Mouse (Mus musculus): ENCODE measurements around the gene 1500009C09Rik. TPM values are rescaled to one million over a fixed set of nuclear protein-coding genes. Genes with fewer than 3 reads are reported as not detected.

Gene 1500009C09Rik
- polyA plus RNA-seq, 1 experiment from 2014 or later, result 0.13 TPM

DNA sequence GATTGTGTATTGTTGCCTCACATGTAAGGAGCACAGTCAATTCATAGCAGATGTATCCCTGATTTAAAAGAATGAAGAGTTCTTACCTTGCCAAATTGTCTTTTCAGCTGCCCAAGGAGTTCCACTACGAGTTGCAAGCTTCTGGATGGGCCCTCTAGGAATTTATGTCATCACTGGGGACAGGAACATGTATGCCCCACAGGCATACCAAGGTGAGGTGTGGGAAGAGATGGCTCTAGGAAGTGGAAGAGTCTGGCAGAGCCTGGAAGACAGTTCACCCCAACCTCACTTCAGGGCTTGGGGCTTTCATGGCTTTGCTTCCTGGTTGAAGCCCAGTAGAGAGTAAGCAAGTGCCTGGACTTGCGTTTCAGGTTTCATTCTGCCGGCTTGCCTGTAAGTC is 56.2 kb downstream of the 1500009C09Rik start:
- no peaks in the 10 kb centered on the region for H3K27me3 ChIP-seq (replicated peaks)
- no peak overlapping the region for H3K9ac ChIP-seq
- no peak for ATAC-seq
- H3K4me2 ChIP-seq (replicated peaks), result no peak overlapping the region
- WGBS, result 49% methylated on average over 3 of the region's 3 CpGs
- no peaks in the 10 kb centered on the region for H3K36me3 ChIP-seq
- no peaks in the 10 kb centered on the region for H3K9me3 ChIP-seq
- H3K27ac ChIP-seq, result no peak overlapping the region
- no peak overlapping the region for H3K4me3 ChIP-seq (replicated peaks)
- H3K4me1 ChIP-seq (replicated peaks), result no peaks in the 10 kb centered on the region; the same call in 1 of the 2 replicates

Other genes starting within 250 kb of the 1500009C09Rik start
- 19.8 and 21.3 TPM in 2 replicates for gene Desi1, start 218.5 kb upstream of the 1500009C09Rik start, polyA plus RNA-seq (2015; fragmentation: Nextera tagmentation; extraction: Ambion mirVana)
- gene Snu13, start 204.8 kb upstream of the 1500009C09Rik start, polyA plus RNA-seq (2015; fragmentation: Nextera tagmentation; extraction: Ambion mirVana), result 256 and 273 TPM in 2 replicates
- gene 4930407I10Rik, start 193.2 kb upstream of the 1500009C09Rik start, polyA plus RNA-seq (2015; fragmentation: Nextera tagmentation; extraction: Ambion mirVana), result not detected in 2 replicates
- not detected in 2 replicates for gene Mei1, start 182.4 kb upstream of the 1500009C09Rik start, polyA plus RNA-seq (2015; fragmentation: Nextera tagmentation; extraction: Ambion mirVana)
- gene Ccdc134, start 124.5 kb upstream of the 1500009C09Rik start, polyA plus RNA-seq (2015; fragmentation: Nextera tagmentation; extraction: Ambion mirVana), result 12.0 and 12.6 TPM in 2 replicates
- 163 and 172 TPM in 2 replicates for gene Srebf2, start 105.2 kb upstream of the 1500009C09Rik start, polyA plus RNA-seq (2015; fragmentation: Nextera tagmentation; extraction: Ambion mirVana)
- 0.10 and 0.15 TPM in 2 replicates for gene Shisa8, start 39.6 kb upstream of the 1500009C09Rik start, polyA plus RNA-seq (2015; fragmentation: Nextera tagmentation; extraction: Ambion mirVana)
- 0.25 TPM in 1 of 2 replicates, not detected in the other for gene Tnfrsf13c, start 28.0 kb upstream of the 1500009C09Rik start, polyA plus RNA-seq (2015; fragmentation: Nextera tagmentation; extraction: Ambion mirVana)
- 46.0 and 49.1 TPM in 2 replicates for gene Cenpm, start 7.6 kb upstream of the 1500009C09Rik start, polyA plus RNA-seq (2015; fragmentation: Nextera tagmentation; extraction: Ambion mirVana)
- gene Sept3, start 22.5 kb downstream of the 1500009C09Rik start, polyA plus RNA-seq (2015; fragmentation: Nextera tagmentation; extraction: Ambion mirVana), result 8.6 and 10.2 TPM in 2 replicates
- gene Wbp2nl, start 46.6 kb downstream of the 1500009C09Rik start, polyA plus RNA-seq (2015; fragmentation: Nextera tagmentation; extraction: Ambion mirVana), result 0.11 and 0.13 TPM in 2 replicates
- gene Naga, start 86.5 kb downstream of the 1500009C09Rik start, polyA plus RNA-seq (2015; fragmentation: Nextera tagmentation; extraction: Ambion mirVana), result 144 and 176 TPM in 2 replicates
- 13.1 and 13.4 TPM in 2 replicates for gene Pheta2, start 86.5 kb downstream of the 1500009C09Rik start, polyA plus RNA-seq (2015; fragmentation: Nextera tagmentation; extraction: Ambion mirVana)
- gene Smdt1, start 86.6 kb downstream of the 1500009C09Rik start, polyA plus RNA-seq (2015; fragmentation: Nextera tagmentation; extraction: Ambion mirVana), result 277 and 308 TPM in 2 replicates
- gene Ndufa6, start 101.9 kb downstream of the 1500009C09Rik start, polyA plus RNA-seq (2015; fragmentation: Nextera tagmentation; extraction: Ambion mirVana), result 502 and 513 TPM in 2 replicates
- gene Cyp2d22, start 127.9 kb downstream of the 1500009C09Rik start, polyA plus RNA-seq (2015; fragmentation: Nextera tagmentation; extraction: Ambion mirVana), result 9.0 and 11.2 TPM in 2 replicates
- not detected in 2 replicates for gene Cyp2d11, start 141.6 kb downstream of the 1500009C09Rik start, polyA plus RNA-seq (2015; fragmentation: Nextera tagmentation; extraction: Ambion mirVana)
- gene Cyp2d10, start 154.8 kb downstream of the 1500009C09Rik start, polyA plus RNA-seq (2015; fragmentation: Nextera tagmentation; extraction: Ambion mirVana), result 0.83 and 1.0 TPM in 2 replicates
- 0.19 and 0.30 TPM in 2 replicates for gene Cyp2d9, start 181.0 kb downstream of the 1500009C09Rik start, polyA plus RNA-seq (2015; fragmentation: Nextera tagmentation; extraction: Ambion mirVana)